Mouse (Mus musculus): Measurements from ENCODE around the gene Mul1. TPM values are rescaled to one million over a fixed set of nuclear protein-coding genes. Genes with fewer than 3 reads are reported as not detected.

Gene Mul1
- total and polyA plus RNA-seq, 2 experiments from 2014 or later = 21.6 to 36.2 TPM

DNA sequence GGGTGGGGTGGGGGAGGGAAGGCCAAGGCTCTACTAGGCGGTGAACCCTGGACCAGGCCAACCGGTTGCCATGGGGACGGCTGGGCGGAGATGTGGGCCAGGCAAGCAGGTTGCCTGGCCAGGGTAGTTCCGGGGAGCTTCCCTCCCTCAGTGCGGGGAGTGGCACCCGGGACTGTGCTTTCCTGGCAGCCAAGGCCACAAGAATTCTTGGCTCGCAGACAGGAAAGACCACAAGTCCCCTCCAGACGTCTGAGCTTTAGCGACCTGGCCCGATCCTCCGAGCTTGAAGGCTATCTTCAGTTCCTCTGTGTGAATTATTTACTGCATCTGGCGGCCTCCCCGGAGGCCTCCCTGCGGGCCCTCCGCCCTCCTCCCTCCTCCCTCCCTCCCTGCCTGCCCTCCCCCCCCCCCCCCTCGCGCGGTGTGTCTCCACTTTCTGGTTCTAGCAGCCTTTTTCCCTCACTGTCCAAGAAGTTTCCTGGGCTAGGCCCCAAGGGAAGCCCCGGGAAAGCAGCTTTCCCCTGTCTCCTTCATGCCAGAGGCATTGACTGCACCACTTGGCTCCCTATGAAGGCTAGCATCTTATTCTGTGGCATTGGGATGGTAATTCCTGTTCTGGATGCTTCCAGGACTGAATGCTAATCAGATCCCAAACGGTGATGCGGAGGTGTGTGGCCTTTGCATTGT lies 30.3 kb downstream of the Mul1 start:
- Histone ChIP-seq H3K27ac (peak overlapping the region; percentile 83), H3K4me3 (ENCODE audit: low read length) (no peak overlapping the region), H3K4me1 (ENCODE audit: insufficient read depth, low read length) (peaks cover 27% of the 10 kb centered on the region), H3K4me2 (ENCODE audit: low read depth, low read length) (peak overlapping the region; percentile 42; the same call in 1 of the 2 replicates), H3K27me3 (ENCODE audit: insufficient read depth, low read length) (no peaks in the 10 kb centered on the region), H3K9me3 (ENCODE audit: low read length) (no peaks in the 10 kb centered on the region), H3K36me3 (ENCODE audit: insufficient read depth, low read length) (no peaks in the 10 kb centered on the region), H3K9ac (replicated peaks; ENCODE audit: low read length) (no peak overlapping the region)
- ATAC-seq (peak; percentile 76), DNase-seq (ENCODE audit: low spot score) (peak; percentile 80)
- TF ChIP-seq CTCF (IDR thresholded peaks at IDR 0.05; ENCODE audit: low read depth) = no peak
- 3% methylated on average over 21 of the region's 22 CpGs for WGBS

DNA sequence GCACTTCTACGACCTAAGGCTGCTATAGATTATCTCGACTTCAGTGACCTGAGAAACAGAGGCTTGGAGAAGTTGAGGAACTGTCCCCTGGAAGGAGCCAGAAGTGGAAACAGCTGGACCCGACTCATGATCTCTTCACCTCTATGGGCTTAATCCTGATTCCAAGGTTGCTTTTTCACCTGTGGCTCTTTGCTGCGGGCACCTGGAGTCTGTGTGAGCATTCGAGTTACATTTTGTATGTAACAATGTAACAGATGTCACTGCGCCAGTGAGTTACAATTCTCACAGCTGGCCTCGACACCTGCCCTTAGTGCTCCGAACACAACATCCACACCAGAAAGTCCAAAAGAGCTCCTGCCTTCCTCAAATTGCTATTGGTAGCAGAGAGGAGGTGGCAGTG lies 31.0 kb downstream of the Mul1 start:
- no peak overlapping the region for H3K9ac ChIP-seq (replicated peaks; ENCODE audit: low read length)
- H3K36me3 ChIP-seq (ENCODE audit: insufficient read depth, low read length) = no peaks in the 10 kb centered on the region
- peaks cover 27% of the 10 kb centered on the region for H3K4me1 ChIP-seq (ENCODE audit: insufficient read depth, low read length)
- no peak for ATAC-seq
- peak overlapping the region; percentile 3; the same call in 1 of the 2 replicates for H3K27ac ChIP-seq
- TF ChIP-seq CTCF (IDR thresholded peaks at IDR 0.05; ENCODE audit: low read depth) = no peak
- no peak overlapping the region for H3K4me2 ChIP-seq (ENCODE audit: low read depth, low read length)
- no peak for DNase-seq (ENCODE audit: low spot score)
- no peak overlapping the region for H3K4me3 ChIP-seq (ENCODE audit: low read length)
- H3K27me3 ChIP-seq (ENCODE audit: insufficient read depth, low read length) = no peaks in the 10 kb centered on the region
- H3K9me3 ChIP-seq (ENCODE audit: low read length) = no peaks in the 10 kb centered on the region
- WGBS = 42% methylated on average over 8 of the region's 8 CpGs

DNA sequence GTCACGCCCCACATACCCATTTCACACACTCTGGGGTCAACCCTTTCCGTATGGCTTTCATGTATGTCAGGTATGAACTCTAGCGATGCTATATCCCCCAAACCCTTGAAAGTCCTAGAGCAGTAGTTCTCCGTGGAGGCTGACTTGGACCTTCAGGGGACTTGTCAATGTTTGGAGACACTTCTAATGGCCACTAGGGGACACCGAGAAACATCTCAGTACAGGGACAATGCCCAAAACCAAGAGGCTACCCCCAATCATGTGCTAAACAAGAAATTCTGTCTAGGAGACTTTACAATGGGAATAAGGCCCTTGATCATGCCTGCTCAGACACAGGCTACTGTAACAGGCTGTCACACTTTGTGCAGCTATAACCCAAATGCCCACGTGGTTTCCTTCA lies 32.2 kb downstream of the Mul1 start:
- ATAC-seq (no peak), DNase-seq (ENCODE audit: low spot score) (no peak)
- Histone ChIP-seq H3K9me3 (ENCODE audit: low read length) (no peaks in the 10 kb centered on the region), H3K4me1 (ENCODE audit: insufficient read depth, low read length) (peaks cover 27% of the 10 kb centered on the region), H3K4me3 (ENCODE audit: low read length) (no peak overlapping the region), H3K9ac (replicated peaks; ENCODE audit: low read length) (no peak overlapping the region), H3K36me3 (ENCODE audit: insufficient read depth, low read length) (no peaks in the 10 kb centered on the region), H3K27me3 (ENCODE audit: insufficient read depth, low read length) (no peaks in the 10 kb centered on the region), H3K4me2 (ENCODE audit: low read depth, low read length) (no peak overlapping the region), H3K27ac (no peak overlapping the region)
- WGBS = 71% methylated on average over 6 of the region's 6 CpGs
- peak; percentile 48 for TF ChIP-seq CTCF (IDR thresholded peaks at IDR 0.05; ENCODE audit: low read depth)

DNA sequence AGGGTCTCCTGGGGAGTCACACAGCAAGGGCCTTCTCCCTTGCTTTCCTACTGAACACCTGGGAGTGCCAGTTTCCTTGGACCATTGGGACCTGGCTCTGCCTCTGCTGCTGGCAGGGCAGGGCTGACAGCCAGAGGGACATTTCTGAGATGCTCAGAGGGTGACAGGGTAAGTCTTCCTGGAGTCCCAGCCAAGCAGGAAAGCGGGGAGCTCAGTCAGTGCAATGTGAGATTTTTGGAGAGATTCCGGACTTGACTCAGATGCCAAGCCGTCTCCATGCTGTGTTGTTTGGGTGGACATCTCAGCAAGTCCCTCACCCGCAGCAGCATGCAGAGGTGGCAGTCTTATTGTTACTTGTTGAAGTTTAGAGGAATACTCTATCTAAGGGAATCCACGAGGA lies 33.0 kb downstream of the Mul1 start:
- no peak overlapping the region for H3K9ac ChIP-seq (replicated peaks; ENCODE audit: low read length)
- WGBS = 88% methylated on average over 5 of the region's 5 CpGs
- H3K4me2 ChIP-seq (ENCODE audit: low read depth, low read length) = no peak overlapping the region
- ATAC-seq = no peak
- no peaks in the 10 kb centered on the region for H3K27me3 ChIP-seq (ENCODE audit: insufficient read depth, low read length)
- no peak overlapping the region for H3K4me3 ChIP-seq (ENCODE audit: low read length)
- H3K9me3 ChIP-seq (ENCODE audit: low read length) = no peaks in the 10 kb centered on the region
- no peaks in the 10 kb centered on the region for H3K36me3 ChIP-seq (ENCODE audit: insufficient read depth, low read length)
- TF ChIP-seq CTCF (IDR thresholded peaks at IDR 0.05; ENCODE audit: low read depth) = no peak
- DNase-seq (ENCODE audit: low spot score) = no peak
- peaks cover 27% of the 10 kb centered on the region for H3K4me1 ChIP-seq (ENCODE audit: insufficient read depth, low read length)
- H3K27ac ChIP-seq = no peak overlapping the region

DNA sequence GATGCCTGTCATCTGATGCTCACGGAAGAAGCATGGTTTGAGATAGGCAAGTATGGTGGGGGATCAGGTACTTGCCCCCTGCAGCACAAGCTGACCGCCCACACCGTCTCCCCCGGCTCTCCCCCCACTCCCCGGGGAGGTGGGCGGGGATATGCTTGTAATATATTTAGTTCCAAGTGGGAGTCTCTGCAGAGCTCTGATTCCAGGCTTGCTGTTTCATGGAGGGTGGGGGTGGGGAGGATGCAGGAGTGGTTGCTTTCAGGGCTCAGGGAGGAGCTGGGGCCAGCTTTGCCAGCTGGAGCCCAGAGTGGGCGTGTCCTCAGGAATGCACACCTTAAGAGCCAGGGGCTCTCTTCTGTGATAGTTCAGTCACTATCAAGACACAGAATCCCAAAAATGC lies 34.6 kb downstream of the Mul1 start:
- Histone ChIP-seq H3K9ac (replicated peaks; ENCODE audit: low read length) (no peak overlapping the region), H3K36me3 (ENCODE audit: insufficient read depth, low read length) (no peaks in the 10 kb centered on the region), H3K9me3 (ENCODE audit: low read length) (no peaks in the 10 kb centered on the region), H3K27ac (no peak overlapping the region), H3K27me3 (ENCODE audit: insufficient read depth, low read length) (no peaks in the 10 kb centered on the region), H3K4me3 (ENCODE audit: low read length) (no peak overlapping the region), H3K4me2 (ENCODE audit: low read depth, low read length) (no peak overlapping the region), H3K4me1 (ENCODE audit: insufficient read depth, low read length) (peaks cover 15% of the 10 kb centered on the region)
- DNase-seq (ENCODE audit: low spot score) (no peak), ATAC-seq (no peak)
- no peak for TF ChIP-seq CTCF (IDR thresholded peaks at IDR 0.05; ENCODE audit: low read depth)
- 16% methylated on average over 7 of the region's 7 CpGs for WGBS

DNA sequence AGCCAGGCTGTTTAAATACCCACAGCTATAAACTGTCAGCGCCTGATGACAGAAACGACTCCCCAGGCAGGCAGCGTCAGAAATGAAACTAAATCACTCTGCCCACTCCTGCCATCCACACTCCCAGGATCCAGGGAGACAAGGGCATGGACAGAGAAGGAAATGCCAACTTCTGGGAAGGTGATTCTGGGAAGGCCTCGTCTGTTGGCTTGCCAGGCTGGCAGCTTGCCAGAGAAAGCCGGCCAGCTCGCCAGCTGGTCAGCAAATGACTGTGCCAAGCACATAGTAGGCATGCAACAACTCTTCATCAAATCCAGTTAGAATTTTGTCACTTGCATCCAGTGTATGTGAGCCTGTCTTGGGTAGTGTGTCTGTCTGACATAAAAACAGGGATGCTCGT lies 36.8 kb downstream of the Mul1 start:
- H3K9me3 ChIP-seq (ENCODE audit: low read length) = no peaks in the 10 kb centered on the region
- H3K27ac ChIP-seq = no peak overlapping the region
- H3K4me3 ChIP-seq (ENCODE audit: low read length) = no peak overlapping the region
- no peak for TF ChIP-seq CTCF (IDR thresholded peaks at IDR 0.05; ENCODE audit: low read depth)
- no peak overlapping the region for H3K9ac ChIP-seq (replicated peaks; ENCODE audit: low read length)
- ATAC-seq (no peak), DNase-seq (ENCODE audit: low spot score) (peak; percentile 29)
- H3K27me3 ChIP-seq (ENCODE audit: insufficient read depth, low read length) = no peaks in the 10 kb centered on the region
- no peak overlapping the region for H3K4me2 ChIP-seq (ENCODE audit: low read depth, low read length)
- 37% methylated on average over 7 of the region's 7 CpGs for WGBS
- H3K4me1 ChIP-seq (ENCODE audit: insufficient read depth, low read length) = no peaks in the 10 kb centered on the region
- no peaks in the 10 kb centered on the region for H3K36me3 ChIP-seq (ENCODE audit: insufficient read depth, low read length)

DNA sequence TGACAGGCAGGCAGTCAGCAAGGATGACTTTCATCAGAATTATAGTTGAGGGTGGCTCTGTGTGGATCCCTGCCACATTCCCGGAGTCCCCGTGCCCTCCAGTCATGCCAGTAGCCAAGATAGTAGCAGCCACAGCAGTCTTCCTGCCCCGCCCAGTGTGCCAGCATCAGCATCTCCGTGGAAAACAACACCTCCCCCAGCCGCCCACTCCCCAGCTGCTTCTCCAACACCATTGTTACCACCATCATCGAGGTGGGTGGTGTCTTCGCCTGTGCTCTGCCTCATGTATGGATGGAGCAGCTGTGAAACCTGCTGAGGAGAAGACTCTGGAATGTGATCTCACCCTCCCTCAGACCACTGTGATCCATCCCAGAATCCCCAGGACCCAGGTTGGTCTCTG lies 45.1 kb downstream of the Mul1 start:
- Histone ChIP-seq H3K27me3 (ENCODE audit: insufficient read depth, low read length) (no peaks in the 10 kb centered on the region), H3K4me1 (ENCODE audit: insufficient read depth, low read length) (no peaks in the 10 kb centered on the region), H3K27ac (no peak overlapping the region), H3K36me3 (ENCODE audit: insufficient read depth, low read length) (no peaks in the 10 kb centered on the region), H3K4me3 (ENCODE audit: low read length) (no peak overlapping the region), H3K9ac (replicated peaks; ENCODE audit: low read length) (no peak overlapping the region), H3K4me2 (ENCODE audit: low read depth, low read length) (no peak overlapping the region), H3K9me3 (ENCODE audit: low read length) (no peaks in the 10 kb centered on the region)
- DNase-seq (ENCODE audit: low spot score) = no peak
- ATAC-seq = no peak
- TF ChIP-seq CTCF (IDR thresholded peaks at IDR 0.05; ENCODE audit: low read depth) = no peak
- WGBS = 85% methylated on average over 7 of the region's 7 CpGs

All from hindbrain, postnatal 0 days (tissue).